Mouse (Mus musculus): ENCODE data around the gene Gm21885.

Gene Gm21885

DNA sequence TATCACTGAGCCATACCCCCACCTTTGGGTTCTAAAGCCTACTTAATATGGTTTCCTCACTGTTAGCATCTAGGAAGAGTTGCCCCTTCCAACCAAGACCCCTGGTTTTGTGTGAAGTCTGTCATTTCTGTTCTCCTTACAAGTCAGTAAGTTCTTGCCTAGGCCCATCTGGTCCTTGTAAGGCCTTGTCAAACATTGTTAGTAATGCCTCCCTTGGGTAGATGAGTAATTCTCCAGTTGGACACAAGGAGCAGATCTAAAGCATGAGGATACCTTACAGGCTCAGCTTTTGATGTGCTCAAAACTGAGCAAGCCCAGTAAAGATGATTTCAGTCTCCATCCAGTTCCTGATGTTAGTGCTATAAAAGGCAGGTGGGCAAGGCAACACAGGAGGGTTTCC lies 12.9 kb upstream of the Gm21885 start:
- DNase-seq (ENCODE audit: low spot score) = no peak

DNA sequence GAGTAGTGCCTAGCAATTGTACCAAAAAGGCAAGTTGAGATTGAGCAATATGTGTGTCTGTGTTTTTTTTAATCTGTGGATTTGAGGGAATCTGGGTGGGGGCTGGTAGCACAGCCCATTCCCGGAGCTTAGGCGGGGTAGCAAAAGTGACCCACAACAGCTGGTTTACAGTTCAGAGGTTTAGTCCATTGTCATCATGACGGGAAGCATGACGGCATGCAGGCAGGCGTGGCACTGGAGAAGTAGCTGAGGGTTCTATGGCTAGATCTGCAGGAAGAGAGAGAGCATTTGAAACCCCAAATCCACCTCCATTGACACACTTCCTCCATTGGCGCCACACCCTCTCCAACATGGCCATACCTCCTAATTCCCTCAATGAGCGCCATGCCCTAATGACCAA lies 11.8 kb upstream of the Gm21885 start:
- DNase-seq (ENCODE audit: low spot score) = no peak

DNA sequence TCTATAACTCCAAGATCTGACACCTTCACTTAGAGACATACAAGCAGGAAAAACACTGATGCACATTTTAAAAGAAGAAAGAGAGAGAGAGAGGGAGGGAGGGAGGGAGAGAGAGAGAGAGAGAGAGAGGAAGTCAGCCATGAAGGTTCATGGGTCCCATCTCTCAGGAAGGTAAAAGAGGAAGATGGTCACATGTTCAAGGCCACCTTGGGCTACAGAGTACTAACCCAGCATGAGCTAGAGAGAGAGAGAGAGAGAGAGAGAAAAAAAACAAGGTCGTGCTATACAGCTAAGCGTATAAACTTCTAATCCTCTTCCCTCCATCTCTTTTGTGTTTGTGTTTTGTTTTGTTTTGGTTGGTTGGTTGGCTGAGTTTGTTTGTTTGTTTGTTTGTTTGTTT lies 10.7 kb upstream of the Gm21885 start:
- no peak for DNase-seq (ENCODE audit: low spot score)

DNA sequence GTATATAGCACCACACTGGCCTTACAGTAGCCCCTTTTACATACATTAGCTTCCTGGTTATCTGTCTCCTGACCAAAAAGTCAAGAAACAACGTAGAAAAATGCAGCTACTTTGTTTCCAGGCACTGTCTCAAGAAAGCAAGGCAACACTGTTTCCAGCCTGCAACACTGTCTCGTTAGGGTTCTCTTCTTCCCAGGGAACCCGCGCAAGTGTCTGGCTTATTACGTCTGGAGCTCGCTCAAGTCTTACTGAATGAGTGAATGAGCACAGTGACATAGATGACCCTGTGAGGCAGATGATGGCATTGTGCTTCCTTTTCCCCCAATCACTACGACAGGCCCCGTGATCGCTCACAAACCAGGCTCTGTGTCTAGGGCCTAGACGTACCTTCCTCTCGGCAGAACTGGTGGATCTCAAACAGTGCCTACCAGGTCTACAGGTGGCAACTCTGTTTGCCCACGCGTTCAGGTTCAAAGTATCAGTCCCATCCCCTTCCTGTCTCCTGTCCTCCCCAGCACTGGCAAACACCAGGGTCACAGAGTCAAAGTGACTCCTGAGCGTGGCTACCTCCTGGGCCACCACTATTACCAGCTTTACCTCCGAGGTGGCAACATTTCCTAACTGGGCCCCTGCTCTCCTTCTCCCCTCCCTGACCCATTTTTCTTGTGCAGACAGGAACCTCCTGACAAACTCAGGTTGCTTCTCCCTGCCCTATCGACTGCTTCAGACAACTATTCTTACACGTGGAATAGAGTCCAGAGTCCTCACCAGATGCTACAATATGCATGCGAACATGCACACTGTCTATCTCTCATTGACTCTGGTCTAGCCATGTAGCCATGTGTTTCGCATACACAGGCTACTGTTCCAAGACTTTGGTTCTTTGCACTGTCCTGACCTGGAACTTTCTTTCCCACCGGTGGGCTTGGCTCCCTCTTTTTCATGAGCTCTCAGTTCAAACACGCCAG lies 8.4 kb upstream of the Gm21885 start:
- DNase-seq (ENCODE audit: low spot score) = no peak

DNA sequence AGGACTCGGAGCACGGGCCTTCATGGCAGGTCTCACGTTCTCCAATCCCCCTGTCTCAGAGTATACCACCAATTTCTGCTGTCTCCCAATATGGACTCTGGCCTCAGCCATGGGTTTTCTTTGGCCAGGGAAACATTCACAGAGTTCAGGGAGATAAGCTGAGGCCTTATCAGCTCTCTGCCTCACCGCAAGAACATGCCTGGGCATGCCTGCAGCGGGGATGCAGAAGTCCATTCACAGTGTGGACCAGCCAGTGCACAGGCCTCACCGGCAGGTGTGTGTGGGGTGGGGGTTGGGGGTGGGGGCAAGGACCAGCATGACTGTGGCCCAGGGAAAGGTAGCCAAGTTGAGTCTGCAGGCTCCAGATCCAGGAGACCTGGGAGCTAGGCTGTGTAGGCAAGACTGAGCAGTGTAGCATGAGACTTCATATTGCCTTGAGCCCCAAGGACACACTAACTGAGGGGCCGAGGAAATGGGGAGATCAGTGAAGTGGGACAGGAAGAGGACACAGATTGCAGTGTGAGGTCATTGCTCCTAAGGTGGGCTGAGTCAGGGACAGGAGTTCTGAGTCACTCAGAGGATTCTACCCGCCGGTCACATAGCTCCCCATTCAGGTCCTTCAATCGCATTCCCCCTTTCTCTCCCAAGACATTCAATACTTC lies 7.3 kb upstream of the Gm21885 start:
- DNase-seq (ENCODE audit: low spot score) = no peak

DNA sequence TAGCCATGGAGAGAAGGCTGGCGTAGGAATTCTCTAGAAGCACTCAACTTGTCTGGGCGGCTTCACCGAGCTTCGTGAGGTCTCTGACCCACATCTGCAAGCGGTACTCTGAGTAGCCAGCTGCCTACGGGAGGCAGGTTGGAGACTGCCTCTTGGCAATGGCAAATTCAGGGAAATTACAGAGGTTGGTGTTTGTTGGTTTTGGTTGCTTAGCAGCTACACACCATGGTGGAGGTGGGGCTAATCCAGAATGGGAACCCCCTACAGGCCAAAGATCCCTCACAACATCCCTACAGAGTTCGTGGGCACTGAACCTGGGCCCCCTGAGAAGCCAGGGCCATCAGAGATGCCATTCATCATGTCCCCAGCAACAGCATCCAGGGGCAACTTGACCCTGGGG lies 6.4 kb upstream of the Gm21885 start:
- DNase-seq (ENCODE audit: low spot score) = no peak

DNA sequence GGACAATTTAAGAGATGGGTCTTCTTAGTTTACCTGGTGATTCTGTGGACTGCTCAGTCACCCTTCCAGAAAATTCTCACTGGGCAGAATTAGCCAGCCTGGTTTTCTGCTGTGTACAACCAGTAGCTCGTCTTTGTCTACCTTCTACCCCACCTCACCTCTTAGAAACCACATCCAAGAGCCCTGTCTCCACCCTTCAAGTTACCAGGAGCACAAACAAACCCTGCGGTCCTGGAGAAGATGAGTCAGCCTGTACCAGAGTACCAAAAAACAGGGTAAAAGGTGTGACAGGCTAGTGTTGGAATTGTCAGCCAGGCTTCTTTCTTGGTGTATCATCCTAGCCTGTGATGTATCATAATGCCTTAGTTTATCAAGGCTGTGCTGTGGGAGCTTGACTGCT lies 6.0 kb upstream of the Gm21885 start:
- DNase-seq (ENCODE audit: low spot score) = no peak

DNA sequence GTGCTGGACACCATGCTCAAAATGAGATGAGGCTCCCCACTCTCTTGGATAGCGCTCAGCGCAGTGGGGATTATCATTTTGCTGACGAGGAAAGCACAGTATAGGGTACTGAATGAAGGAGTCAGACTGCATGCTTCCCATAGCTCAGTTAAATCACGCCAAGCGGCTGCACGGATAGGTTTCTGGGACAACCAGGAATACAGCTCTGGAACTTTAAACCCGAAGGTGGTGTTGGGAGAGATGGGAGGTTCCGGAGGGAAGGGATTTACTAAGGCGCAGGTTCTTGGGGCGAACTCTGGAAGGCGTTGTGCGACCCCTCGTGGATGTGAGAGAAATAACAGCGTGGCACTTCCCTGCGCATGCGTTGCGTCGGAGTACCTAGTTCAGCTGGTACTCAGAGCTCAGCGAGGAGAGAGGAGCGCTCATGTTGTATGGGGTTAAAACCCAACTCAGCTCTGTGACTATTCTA lies 4.8 kb upstream of the Gm21885 start:
- peak; percentile 88 for DNase-seq (ENCODE audit: low spot score)

DNA sequence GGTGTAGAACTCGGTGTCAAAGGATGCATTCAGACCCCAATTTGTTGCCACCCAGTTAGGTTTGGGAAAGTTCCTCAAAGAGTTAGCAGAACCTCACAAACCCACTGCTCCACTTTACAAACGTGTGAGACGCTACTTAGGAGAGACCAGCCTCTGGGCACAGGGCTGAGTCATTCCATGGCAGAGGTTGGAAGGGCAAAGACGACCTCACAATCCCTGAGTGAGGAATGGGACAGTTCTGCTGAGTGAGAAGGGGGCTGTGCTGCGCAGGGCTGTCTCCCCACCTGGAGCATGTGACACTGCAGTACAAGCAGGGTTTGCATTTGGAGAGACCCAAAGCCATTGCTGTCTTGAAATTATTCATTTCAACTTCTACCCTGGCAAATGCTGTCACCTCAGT lies 618 bp downstream of the Gm21885 start:
- DNase-seq (ENCODE audit: low spot score) = no peak

DNA sequence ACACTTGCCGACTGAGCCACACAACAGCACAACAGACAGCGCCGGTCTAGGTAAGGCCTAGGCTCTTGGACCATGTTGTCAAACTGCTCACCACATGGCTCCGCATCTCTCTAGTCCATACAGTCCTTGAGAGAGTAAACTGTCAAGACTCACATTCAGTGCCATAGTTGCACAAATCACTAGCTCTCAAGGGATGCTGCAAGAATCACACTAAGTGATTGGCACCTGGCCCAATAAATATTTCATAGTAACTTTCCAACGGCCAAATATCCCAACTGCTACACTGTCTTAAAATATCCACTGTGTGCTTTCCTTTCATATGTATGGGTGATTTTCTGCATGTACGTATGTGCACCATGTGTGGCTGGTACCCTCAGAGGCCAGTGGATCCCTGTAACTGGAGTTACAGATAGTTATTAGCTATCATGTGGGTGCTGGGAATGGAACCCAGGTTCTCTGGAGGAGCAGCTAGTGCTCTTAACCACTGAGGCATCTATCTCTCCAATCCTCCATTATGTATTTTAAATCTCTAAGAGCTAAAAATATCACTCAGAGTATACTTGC lies 1.9 kb downstream of the Gm21885 start:
- no peak for DNase-seq (ENCODE audit: low spot score)

DNA sequence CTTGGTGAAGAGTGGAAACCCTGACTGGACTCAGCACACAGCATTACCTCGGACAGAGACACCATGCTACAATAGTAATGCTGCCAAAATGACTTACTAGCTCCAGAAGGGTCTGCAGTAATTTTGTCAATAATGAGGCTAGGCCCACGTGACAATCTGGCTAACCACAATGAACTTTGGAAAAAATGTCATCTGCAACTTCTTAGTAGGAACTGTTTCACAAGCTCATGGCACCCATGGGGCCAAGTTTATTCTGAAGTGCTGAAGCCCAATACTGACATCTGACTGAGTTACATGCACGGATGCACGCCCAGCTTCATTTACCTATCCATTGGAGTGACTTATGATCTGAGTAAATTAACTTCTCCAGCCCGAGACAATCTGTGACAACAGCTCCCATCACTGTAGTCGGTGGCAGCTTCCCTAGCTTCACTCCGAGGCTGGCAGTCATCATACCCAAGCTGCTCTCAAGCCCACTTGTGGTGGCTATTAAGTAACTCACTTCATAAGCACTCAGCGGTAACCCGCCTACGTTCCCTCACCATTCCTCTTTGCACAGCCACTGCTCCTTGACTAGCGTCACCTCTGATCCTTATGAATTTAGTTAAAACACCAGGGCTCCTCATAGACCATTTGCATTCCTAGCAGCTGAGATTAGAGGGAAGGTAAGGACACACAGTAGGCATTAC lies 4.4 kb downstream of the Gm21885 start:
- DNase-seq (ENCODE audit: low spot score) = no peak

DNA sequence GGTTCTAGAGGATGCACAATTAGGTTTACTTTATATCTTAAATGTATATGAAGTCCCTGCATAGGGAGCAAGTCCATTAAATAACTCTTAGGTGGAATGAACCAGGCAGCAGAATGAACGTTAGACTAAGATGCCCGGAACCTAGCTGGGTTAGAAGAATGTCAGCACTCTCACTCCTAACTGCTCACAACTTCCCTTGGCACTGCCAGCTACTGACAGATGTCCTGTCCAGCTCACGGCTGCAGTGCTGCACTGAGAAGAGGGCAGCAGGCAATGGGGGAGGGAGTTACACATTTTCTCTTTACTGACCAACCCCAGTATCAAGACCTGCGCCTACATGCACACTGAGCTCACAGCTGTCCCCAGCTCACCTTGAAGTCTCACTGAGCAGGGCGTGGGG lies 5.4 kb downstream of the Gm21885 start:
- no peak for DNase-seq (ENCODE audit: low spot score)

DNA sequence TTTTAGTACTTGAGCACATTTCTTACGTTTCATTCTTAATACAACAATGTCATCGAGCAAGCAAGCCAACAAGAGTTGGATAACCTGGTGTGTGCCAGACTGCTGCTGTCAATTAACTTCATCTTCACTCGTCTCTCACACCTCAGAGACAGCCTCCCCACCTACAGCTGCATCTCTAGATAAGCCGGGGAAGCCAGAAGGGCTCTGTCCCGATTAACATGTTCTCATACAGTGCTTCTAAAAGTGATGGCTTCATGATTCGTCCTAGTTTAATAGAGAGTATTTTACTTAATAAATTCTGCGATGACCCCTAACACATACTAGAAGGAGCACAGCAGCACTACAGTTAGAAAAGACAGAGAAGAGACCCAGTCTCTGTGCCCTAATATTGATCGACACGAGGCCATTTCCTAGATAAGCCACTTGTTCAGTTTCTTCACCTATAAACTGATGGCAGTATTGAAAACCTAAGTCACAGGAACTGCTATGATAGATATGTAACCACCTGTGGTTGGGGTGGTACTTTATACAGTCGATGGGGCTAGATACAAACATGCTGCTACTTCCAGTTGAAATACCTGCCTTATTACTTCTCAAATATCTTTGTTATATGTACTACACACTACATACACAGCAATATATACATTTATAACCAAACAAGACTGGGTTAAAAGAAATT lies 8.5 kb downstream of the Gm21885 start:
- no peak for DNase-seq (ENCODE audit: low spot score)

DNA sequence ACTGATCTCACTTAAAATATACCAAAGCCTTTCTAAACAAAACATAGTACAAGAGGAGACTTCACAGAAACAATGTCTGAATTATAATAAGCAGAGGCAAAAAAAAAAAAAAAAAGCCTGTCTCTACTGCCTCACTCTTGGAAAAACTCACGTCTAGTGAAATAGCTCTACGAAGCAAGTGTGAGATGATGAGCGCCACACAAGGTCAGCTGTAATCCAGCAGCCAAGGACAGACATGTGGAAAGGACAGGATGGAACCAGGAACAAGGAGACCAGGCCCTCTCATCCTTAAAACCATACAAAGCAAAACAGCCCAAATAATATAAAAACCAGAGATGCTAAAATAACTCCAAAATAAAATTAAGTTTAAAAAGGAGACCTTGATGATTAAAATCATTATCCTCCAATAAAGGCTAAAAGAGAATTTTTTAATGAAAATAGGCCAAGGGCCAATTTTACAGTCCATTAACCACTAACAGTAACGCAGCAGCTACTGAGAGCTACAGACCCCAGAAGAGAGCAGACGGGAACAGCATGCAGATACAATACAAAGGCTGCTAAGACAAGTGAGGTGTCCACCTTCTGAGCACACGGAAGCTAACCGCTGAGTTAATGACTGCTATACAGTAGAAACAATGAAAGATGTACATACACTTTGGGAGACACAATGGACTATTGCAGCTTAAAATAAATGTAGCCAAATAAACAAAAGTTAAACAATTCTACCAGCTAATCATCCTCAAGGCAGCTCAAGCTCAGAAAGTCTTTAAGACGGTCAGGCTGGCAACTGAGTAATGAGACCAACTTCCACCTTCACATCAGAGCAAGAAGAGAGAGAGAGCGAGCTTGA lies 13.5 kb downstream of the Gm21885 start:
- no peak for DNase-seq (ENCODE audit: low spot score)

DNA sequence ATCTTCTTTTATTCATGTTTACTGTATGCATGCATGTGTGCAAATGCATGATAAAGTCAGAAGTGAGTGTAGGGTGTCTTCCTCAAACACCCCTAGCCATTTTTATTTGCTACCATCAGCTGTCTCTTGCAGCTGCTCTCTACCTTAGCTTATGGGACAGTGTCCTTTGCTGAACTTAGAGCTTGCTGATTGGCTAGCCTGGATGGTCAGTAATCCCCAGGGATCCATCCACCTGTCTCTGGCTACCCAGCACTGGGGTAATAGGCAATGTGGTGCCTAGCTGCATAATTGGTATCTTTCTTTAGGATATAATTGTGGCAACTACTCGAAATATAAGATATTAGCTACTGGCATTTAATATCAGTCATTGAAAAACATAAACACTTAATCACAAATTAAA lies 31.1 kb downstream of the Gm21885 start:
- no peak for DNase-seq (ENCODE audit: low spot score)

DNA sequence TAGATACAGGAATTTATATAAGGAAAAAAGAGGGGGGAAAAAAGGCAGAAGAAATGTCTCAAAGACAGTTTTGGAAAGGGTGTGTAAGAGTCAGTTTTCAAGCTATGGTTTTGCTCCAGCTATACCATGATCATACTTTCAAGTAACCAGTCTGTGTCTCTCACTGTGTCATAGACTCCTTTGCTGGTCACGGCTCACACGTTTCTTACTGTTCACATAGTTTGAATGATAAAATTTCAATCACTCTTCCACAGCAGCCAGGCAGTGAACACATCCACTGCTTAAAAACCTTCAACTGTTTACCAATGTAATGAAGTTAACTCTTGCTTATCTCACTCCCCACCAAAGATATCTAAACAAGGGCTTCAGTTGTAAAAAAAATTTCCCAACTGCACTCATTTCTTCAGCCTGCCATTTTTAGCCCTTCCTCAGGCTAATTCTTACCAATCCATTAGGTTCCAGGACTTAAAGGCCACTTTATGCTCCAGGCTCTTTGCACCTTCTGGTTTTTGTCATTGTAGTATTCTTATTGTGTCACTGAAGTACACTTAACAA lies 32.5 kb downstream of the Gm21885 start:
- DNase-seq (ENCODE audit: low spot score) = no peak

DNA sequence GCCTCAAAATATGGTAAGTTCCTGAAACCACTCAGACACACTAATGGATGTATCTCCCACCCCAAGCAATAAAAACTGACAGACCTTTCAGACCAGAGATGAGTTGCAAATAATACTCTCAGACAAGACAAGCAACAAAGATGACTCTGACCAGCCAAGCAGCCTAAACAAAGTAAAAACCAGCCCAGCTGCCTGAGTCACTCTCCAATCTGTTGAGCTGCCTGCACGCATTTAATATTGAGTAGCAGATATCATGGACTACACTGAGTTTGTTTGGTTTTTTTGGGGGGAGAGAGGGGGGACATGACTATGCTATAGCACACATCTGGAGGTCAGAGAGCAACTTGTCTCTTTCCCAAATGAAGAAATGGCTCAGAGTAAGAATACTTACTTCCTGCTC lies 33.6 kb downstream of the Gm21885 start:
- no peak for DNase-seq (ENCODE audit: low spot score)

DNA sequence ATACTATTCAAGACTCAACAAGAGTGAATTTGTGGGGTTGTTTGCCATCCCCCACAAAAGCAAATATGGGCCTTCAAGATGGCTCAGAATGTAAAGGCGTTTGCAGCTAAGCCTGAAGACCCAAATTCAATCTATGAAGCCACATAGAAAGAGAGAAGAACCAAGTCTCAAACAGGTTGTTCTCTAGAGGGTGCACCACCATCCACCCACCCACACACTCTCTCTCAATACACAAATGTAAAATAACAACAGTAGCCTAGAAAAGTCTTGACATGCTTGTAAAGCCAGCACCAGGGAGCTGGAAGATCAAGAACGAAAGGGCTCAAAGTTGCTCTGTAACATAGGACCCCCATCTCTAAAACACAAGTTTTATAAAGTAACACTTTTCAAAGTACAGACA lies 34.9 kb downstream of the Gm21885 start:
- no peak for DNase-seq (ENCODE audit: low spot score)

DNA sequence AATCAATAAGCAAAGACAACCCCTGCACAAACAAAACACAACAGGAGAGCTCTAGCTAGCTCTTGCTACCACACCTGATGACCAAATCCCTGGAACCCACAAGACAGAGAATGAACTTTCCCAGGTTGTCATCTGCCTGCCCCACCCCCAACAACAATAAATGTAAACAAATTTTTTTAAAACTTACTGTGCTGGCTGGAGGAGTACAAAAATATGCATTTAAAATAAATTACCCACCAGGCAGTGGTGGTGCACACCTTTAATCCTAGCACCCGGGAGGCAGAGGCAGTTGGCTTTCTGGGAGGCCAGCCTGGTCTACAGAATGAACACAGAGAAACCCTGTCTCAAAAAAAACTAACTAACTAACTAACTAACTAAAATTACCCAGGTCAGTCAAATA lies 35.3 kb downstream of the Gm21885 start:
- DNase-seq (ENCODE audit: low spot score) = no peak

DNA sequence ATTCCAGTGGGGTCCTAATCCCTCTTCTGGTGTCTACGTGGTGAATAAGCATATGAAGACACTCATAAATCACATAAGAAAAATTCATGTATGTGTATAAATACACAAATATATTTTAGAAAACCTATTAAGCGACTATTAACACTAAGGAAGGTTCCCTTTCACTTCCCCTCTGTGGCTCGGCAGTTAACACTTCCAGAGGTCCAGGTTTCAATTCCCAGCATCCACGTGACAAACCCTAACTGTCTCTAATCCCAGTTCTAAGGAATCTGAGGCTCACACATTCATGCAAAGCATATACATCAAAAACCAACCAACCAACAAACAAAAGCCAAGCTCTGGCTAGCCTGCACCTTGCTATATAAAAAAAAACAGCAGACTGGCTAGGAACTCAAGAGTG lies 35.8 kb downstream of the Gm21885 start:
- DNase-seq (ENCODE audit: low spot score) = no peak

DNA sequence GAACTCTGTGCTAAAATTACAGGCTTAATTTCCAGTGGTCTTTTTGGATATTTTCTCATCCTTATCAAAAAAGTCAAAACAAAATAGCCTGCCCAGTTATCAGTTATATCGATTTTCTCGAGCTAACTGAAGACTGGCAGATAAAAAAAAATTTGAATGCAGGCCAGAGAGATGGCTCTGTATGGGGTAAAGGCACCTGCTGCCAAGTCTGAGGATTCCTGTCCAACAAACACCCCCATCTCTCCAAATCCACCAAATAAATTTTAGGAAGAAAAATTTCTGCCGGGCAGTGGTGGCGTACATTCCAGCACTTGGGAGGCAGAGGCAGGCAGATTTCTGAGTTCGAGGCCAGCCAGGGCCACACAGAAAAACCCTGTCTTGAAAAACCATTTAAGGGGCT lies 36.4 kb downstream of the Gm21885 start:
- no peak for DNase-seq (ENCODE audit: low spot score)

Measured in layer of hippocampus, adult 11-12 months (tissue).